Mouse (Mus musculus): ENCODE measurements at regions not wholly inside any gene's neighbourhood (a gene's known extent, or its start where the extent isn't known, plus 50 kb on each side); places are given as distances from the start of the nearest gene placed in this dataset.

DNA sequence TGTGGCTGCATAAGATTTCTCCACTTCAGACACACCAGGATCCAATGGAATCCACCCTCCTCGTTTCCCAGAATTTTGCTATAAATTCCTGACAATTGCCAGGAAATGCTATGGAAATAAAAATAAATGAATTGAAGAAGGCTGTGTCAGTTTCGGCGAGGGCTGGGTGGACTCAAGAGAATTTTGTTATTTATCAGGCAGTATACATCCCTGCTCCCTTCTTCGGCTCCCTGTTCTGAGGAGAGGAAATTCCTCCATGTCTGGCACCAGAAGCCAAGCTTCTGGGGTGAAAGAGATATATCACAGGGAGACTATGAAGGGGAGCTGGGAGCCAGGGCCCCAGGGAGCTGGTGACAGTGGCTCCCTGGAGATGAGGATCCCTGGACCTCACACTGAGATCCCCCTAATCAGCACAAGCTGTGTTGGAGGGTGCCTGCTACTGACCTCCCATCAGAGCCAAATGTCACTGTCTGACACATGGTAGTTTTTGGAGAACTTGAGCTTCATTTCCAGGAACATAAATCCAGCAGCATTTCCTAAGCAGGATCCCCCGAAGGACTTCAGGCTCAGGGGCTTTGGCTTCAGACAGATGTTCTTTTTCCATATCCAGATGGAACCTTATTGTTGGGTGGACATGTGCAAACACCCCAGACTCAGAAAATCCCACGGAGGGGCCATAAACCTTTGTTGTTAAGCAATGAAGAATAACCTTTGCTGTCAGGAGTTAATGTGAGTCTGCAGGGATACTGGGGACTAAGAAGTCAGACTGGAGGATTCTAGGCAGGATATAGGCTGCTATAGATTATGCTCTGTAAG is 248.4 kb upstream of the Igfbp3 start:
- TF ChIP-seq EP300 (IDR thresholded peaks at IDR 0.05; ENCODE audit: insufficient read depth, low read depth, low read length) = no peak
- no peak for TF ChIP-seq POLR2A (IDR thresholded peaks at IDR 0.05; ENCODE audit: insufficient read depth, low read depth, low read length)
- TF ChIP-seq CTCF (IDR thresholded peaks at IDR 0.05) = no peak

Measured in heart, adult 2 months (tissue).